Mouse (Mus musculus): Measurements from ENCODE around the gene Galnt2. TPM values are rescaled to one million over a fixed set of nuclear protein-coding genes. Genes with fewer than 3 reads are reported as not detected.

Galnt2 gene
- total and polyA plus RNA-seq, 2 experiments from 2014 or later: 30.3 to 35.4 TPM

- Histone ChIP-seq H3K27ac (ENCODE audit: low read depth) (no peak overlapping the region), H3K36me3 (replicated peaks; ENCODE audit: control insufficient read depth, insufficient read depth, low read length) (no peaks in the 10 kb centered on the region), H3K4me3 (ENCODE audit: low read depth, low read length) (no peak overlapping the region), H3K9me3 (replicated peaks; ENCODE audit: control insufficient read depth, low read length) (no peaks in the 10 kb centered on the region), H3K9ac (replicated peaks; ENCODE audit: low read depth, low read length) (no peak overlapping the region), H3K27me3 (ENCODE audit: control insufficient read depth, insufficient read depth, low read length) (no peaks in the 10 kb centered on the region), H3K4me1 (ENCODE audit: control insufficient read depth, insufficient read depth) (peaks cover 24% of the 10 kb centered on the region), H3K4me2 (ENCODE audit: low read depth, low read length) (no peak overlapping the region)
- TF ChIP-seq CTCF (IDR thresholded peaks at IDR 0.05; ENCODE audit: low read depth) (no peak), EP300 (IDR thresholded peaks at IDR 0.05; ENCODE audit: low read depth) (no peak)
- ATAC-seq (ENCODE audit: insufficient read depth, low read depth): no peak
- no peak for DNase-seq (ENCODE audit: low spot score)
- 55% methylated on average over 2 of the region's 2 CpGs for WGBS
These were observed 3.3 kb downstream of the Galnt2 start for GRCm38 (mm10) chr8:124234496-124234895.

GRCm38 (mm10) chr8:124235536-124235935 is 4.3 kb downstream of the Galnt2 start:
- Histone ChIP-seq H3K27ac (ENCODE audit: low read depth) (no peak overlapping the region), H3K4me1 (ENCODE audit: control insufficient read depth, insufficient read depth) (peaks cover 34% of the 10 kb centered on the region)
- no peak for DNase-seq (ENCODE audit: low spot score)

GRCm38 (mm10) chr8:124239350-124239749 is 8.2 kb downstream of the Galnt2 start:
- H3K4me3 ChIP-seq (ENCODE audit: low read depth, low read length): no peak overlapping the region
- TF ChIP-seq CTCF (IDR thresholded peaks at IDR 0.05; ENCODE audit: low read depth) (no peak), EP300 (IDR thresholded peaks at IDR 0.05; ENCODE audit: low read depth) (no peak)
- peaks cover 37% of the 10 kb centered on the region for H3K4me1 ChIP-seq (ENCODE audit: control insufficient read depth, insufficient read depth)
- H3K9me3 ChIP-seq (replicated peaks; ENCODE audit: control insufficient read depth, low read length): no peaks in the 10 kb centered on the region
- DNase-seq (ENCODE audit: low spot score) (no peak), ATAC-seq (ENCODE audit: insufficient read depth, low read depth) (no peak)
- WGBS: 74% methylated on average over 6 of the region's 6 CpGs
- H3K9ac ChIP-seq (replicated peaks; ENCODE audit: low read depth, low read length): no peak overlapping the region
- H3K27ac ChIP-seq (ENCODE audit: low read depth): no peak overlapping the region
- H3K4me2 ChIP-seq (ENCODE audit: low read depth, low read length): no peak overlapping the region
- H3K36me3 ChIP-seq (replicated peaks; ENCODE audit: control insufficient read depth, insufficient read depth, low read length): 0 out of 2 replicates have a peak, but pooled peaks cover 3% of the 10 kb centered on the region
- H3K27me3 ChIP-seq (ENCODE audit: control insufficient read depth, insufficient read depth, low read length): no peaks in the 10 kb centered on the region

More at GRCm38 (mm10) chr8:124235536-124235935, 4.3 kb downstream of the Galnt2 start:
- Histone ChIP-seq H3K9me3 (replicated peaks; ENCODE audit: control insufficient read depth, low read length) (no peaks in the 10 kb centered on the region), H3K4me3 (ENCODE audit: low read depth, low read length) (no peak overlapping the region), H3K9ac (replicated peaks; ENCODE audit: low read depth, low read length) (no peak overlapping the region), H3K36me3 (replicated peaks; ENCODE audit: control insufficient read depth, insufficient read depth, low read length) (no peaks in the 10 kb centered on the region), H3K4me2 (ENCODE audit: low read depth, low read length) (no peak overlapping the region), H3K27me3 (ENCODE audit: control insufficient read depth, insufficient read depth, low read length) (no peaks in the 10 kb centered on the region)
- no peak for ATAC-seq (ENCODE audit: insufficient read depth, low read depth)
- TF ChIP-seq EP300 (IDR thresholded peaks at IDR 0.05; ENCODE audit: low read depth) (no peak), CTCF (IDR thresholded peaks at IDR 0.05; ENCODE audit: low read depth) (no peak)
- 78% methylated on average over 4 of the region's 4 CpGs for WGBS

- Histone ChIP-seq H3K4me1 (ENCODE audit: control insufficient read depth, insufficient read depth) (peaks cover 38% of the 10 kb centered on the region), H3K36me3 (replicated peaks; ENCODE audit: control insufficient read depth, insufficient read depth, low read length) (0 out of 2 replicates have a peak, but pooled peaks cover 3% of the 10 kb centered on the region), H3K9me3 (replicated peaks; ENCODE audit: control insufficient read depth, low read length) (no peaks in the 10 kb centered on the region), H3K4me2 (ENCODE audit: low read depth, low read length) (no peak overlapping the region), H3K4me3 (ENCODE audit: low read depth, low read length) (no peak overlapping the region), H3K27ac (ENCODE audit: low read depth) (0 out of 2 replicates have a peak overlapping the region, but pooled peaks have one; percentile 48), H3K9ac (replicated peaks; ENCODE audit: low read depth, low read length) (no peak overlapping the region), H3K27me3 (ENCODE audit: control insufficient read depth, insufficient read depth, low read length) (no peaks in the 10 kb centered on the region)
- ATAC-seq (ENCODE audit: insufficient read depth, low read depth) (0 out of 2 replicates have a peak, but pooled peaks have one; percentile 21), DNase-seq (ENCODE audit: low spot score) (no peak)
- no peak for TF ChIP-seq CTCF (IDR thresholded peaks at IDR 0.05; ENCODE audit: low read depth)
- TF ChIP-seq EP300 (IDR thresholded peaks at IDR 0.05; ENCODE audit: low read depth): no peak
- WGBS: 38% methylated on average over 8 of the region's 8 CpGs
These were observed 9.7 kb downstream of the Galnt2 start for GRCm38 (mm10) chr8:124240932-124241331.

- H3K27me3 ChIP-seq (ENCODE audit: control insufficient read depth, insufficient read depth, low read length): no peaks in the 10 kb centered on the region
- no peaks in the 10 kb centered on the region for H3K9me3 ChIP-seq (replicated peaks; ENCODE audit: control insufficient read depth, low read length)
- H3K4me3 ChIP-seq (ENCODE audit: low read depth, low read length): no peak overlapping the region
- H3K4me2 ChIP-seq (ENCODE audit: low read depth, low read length): no peak overlapping the region
- H3K9ac ChIP-seq (replicated peaks; ENCODE audit: low read depth, low read length): no peak overlapping the region
- 0 out of 2 replicates have a peak, but pooled peaks cover 7% of the 10 kb centered on the region for H3K36me3 ChIP-seq (replicated peaks; ENCODE audit: control insufficient read depth, insufficient read depth, low read length)
- peaks cover 40% of the 10 kb centered on the region for H3K4me1 ChIP-seq (ENCODE audit: control insufficient read depth, insufficient read depth)
- ATAC-seq (ENCODE audit: insufficient read depth, low read depth): no peak
- 87% methylated on average over 6 of the region's 6 CpGs for WGBS
- no peak for DNase-seq (ENCODE audit: low spot score)
- no peak overlapping the region for H3K27ac ChIP-seq (ENCODE audit: low read depth)
- TF ChIP-seq CTCF (IDR thresholded peaks at IDR 0.05; ENCODE audit: low read depth) (no peak), EP300 (IDR thresholded peaks at IDR 0.05; ENCODE audit: low read depth) (no peak)
These were observed 11.0 kb downstream of the Galnt2 start for GRCm38 (mm10) chr8:124242208-124242607.

GRCm38 (mm10) chr8:124242913-124243312 is 11.7 kb downstream of the Galnt2 start:
- DNase-seq (ENCODE audit: low spot score): no peak
- TF ChIP-seq EP300 (IDR thresholded peaks at IDR 0.05; ENCODE audit: low read depth) (no peak), CTCF (IDR thresholded peaks at IDR 0.05; ENCODE audit: low read depth) (no peak)
- H3K27me3 ChIP-seq (ENCODE audit: control insufficient read depth, insufficient read depth, low read length): no peaks in the 10 kb centered on the region
- no peak overlapping the region for H3K9ac ChIP-seq (replicated peaks; ENCODE audit: low read depth, low read length)
- peaks cover 39% of the 10 kb centered on the region for H3K4me1 ChIP-seq (ENCODE audit: control insufficient read depth, insufficient read depth)
- 0 out of 2 replicates have a peak, but pooled peaks cover 7% of the 10 kb centered on the region for H3K36me3 ChIP-seq (replicated peaks; ENCODE audit: control insufficient read depth, insufficient read depth, low read length)
- no peaks in the 10 kb centered on the region for H3K9me3 ChIP-seq (replicated peaks; ENCODE audit: control insufficient read depth, low read length)
- no peak overlapping the region for H3K4me2 ChIP-seq (ENCODE audit: low read depth, low read length)
- 96% methylated on average over 5 of the region's 5 CpGs for WGBS
- no peak overlapping the region for H3K4me3 ChIP-seq (ENCODE audit: low read depth, low read length)
- no peak for ATAC-seq (ENCODE audit: insufficient read depth, low read depth)
- H3K27ac ChIP-seq (ENCODE audit: low read depth): no peak overlapping the region

Measured in heart, postnatal 0 days (tissue).